Mouse (Mus musculus): ENCODE data around the gene Chad. TPM values are rescaled to one million over a fixed set of nuclear protein-coding genes. Genes with fewer than 3 reads are reported as not detected.

Chad gene
- polyA plus RNA-seq, 1 experiment from 2014 or later: 0.32 TPM

DNA sequence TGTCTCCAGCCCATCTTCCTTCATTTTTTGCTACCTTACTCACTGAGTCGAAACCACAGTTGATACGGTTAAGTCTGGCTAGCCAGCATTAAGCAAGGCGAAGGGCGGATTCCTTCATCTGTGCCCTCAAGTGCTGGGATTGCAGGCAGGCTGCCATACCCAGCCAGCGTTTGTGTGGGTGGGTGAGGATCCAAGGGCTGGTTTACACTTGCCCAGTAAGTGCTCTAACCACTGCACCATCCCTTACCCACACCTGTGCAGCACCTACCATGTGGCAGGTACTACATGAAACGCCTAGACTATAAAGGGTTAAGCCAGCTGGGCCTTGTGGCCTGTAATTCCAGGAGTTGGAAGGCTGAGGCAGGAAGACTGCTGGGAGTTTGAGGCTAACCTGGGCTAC is 17.6 kb upstream of the Chad start:
- Histone ChIP-seq H3K27me3 (no peaks in the 10 kb centered on the region), H3K4me1 (replicated peaks) (peaks cover 20% of the 10 kb centered on the region), H3K9ac (no peak overlapping the region), H3K36me3 (peaks cover 1% of the 10 kb centered on the region; the same call in 1 of the 2 replicates), H3K9me3 (no peaks in the 10 kb centered on the region), H3K27ac (no peak overlapping the region), H3K4me3 (no peak overlapping the region), H3K4me2 (no peak overlapping the region)
- ATAC-seq (ENCODE audit: low FRiP score): no peak
- 99% methylated on average over 6 of the region's 6 CpGs for WGBS

DNA sequence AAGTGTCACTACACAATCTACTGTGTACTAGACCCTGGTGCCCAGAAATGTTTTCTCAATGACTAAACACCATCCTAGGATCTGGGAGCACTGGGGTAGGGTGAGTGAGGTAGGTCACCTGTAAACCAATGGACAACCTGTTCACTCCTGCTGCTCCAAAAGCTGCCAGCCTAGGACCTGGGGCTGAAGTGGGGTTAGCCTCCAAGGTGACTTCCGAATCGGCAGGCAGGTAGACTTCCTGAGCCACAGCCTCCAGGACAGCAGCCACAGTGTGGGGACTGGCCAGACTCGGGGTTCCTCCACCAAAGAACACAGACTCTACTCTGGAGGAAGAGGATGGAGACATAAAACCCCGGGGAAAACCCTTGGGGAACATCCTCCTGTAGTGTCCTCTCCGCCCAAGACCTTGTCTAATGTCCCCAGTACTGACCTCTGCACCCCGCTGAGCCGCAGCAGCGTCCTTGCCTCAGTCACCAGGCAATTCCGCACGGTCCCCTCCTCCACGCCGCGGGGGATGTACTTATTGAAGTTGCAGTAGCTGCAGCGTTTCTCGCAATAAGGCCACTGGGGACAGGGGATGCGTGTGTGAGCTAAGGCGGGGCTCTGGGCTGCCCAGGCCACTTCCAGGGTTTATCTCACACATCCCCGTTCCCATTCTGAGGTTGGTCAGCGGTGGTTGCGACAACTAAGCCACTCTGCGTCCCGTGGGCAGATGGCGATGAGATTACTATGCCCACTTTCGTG is 16.6 kb upstream of the Chad start:
- Histone ChIP-seq H3K9me3 (no peaks in the 10 kb centered on the region), H3K27me3 (no peaks in the 10 kb centered on the region), H3K4me3 (peak overlapping the region; percentile 58), H3K27ac (peak overlapping the region; percentile 89), H3K4me1 (replicated peaks) (peaks cover 20% of the 10 kb centered on the region), H3K4me2 (peak overlapping the region; percentile 86), H3K36me3 (no peaks in the 10 kb centered on the region), H3K9ac (peak overlapping the region; percentile 73)
- ATAC-seq (ENCODE audit: low FRiP score): peak; percentile 53
- WGBS: 10% methylated on average over 24 of the region's 24 CpGs

DNA sequence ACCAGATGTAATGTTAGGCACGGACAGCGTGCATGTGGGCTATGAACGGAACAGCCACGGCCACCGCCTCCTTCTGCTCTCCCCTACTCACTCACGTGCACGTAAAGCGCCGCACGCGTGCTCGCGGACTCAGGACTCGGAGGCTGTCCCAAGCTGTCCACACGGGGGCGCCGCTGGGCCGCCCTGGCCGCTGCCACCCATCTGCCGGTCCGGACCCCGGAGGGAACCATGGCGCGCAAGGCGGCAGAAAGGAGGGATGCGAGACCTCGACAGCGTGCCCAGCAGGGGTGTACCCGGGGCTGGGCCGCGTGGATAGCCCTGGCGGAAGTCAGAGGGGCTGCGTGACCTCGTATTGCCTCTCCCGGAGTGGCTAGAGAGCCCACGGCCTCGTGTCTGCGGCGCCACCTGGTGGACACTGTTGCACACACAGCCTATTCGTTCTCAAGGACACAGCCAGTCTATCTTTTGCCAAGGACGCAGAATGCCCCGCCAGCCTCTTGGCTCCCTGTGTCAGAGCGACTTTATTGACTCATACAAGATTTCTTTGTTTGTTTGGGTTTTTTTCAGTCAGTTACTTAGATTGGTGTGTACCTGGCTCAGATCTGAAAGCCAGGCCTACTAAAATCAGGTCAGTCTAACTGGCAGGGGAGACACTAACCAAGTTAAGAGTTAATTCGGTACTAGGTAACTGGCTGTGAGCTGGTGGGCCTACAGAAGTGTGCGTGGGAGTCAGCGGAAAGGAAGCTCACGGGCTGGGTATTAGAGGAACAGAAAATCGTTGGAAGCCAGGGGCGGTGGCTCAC is 15.8 kb upstream of the Chad start, which contains the start of gene Rsad1:
Gene Rsad1, minus strand, starts transcription at position 368 of the 803 bp plus-strand sequence.
- Histone ChIP-seq H3K4me1 (replicated peaks) (peaks cover 20% of the 10 kb centered on the region), H3K36me3 (no peaks in the 10 kb centered on the region)

DNA sequence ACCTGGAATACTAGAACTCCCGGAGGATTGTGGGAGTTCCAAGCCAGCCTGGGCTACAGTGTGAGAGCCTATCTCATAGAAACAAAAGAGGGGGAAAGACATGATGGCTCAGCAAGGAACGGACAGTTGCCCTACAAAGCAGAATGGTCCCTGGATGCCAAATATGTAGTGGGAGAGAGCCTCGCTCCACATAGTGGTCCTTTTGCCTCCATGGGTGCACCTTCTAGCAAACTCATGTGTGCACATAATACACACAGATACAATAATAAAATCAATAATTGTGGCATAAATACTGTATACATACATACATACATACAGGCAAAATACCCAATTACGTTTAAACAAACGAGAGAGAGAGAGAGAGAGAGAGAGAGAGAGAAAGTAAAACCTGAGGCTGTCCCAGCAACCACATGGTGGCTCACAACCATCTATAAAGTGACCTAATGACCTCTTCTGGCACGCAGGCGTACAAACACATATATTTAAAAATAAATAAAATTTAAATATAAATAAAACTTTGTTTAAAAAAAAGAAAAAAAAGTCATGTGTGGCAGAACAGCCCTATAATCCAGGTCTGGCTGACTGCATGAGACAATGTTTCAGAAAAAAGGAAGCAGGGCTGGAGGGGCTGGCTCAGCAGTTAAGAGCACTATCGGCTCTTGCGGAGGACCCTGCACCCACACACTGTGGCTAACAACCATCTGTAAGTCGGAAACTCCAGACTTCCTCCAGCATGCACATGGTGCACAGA is 15.0 kb upstream of the Chad start:
- ATAC-seq (ENCODE audit: low FRiP score): no peak
- no peaks in the 10 kb centered on the region for H3K9me3 ChIP-seq
- H3K9ac ChIP-seq: peak overlapping the region; percentile 73; the same call in 1 of the 2 replicates
- no peak overlapping the region for H3K4me3 ChIP-seq
- H3K27me3 ChIP-seq: no peaks in the 10 kb centered on the region
- peak overlapping the region; percentile 89 for H3K27ac ChIP-seq
- no peak overlapping the region for H3K4me2 ChIP-seq
- 79% methylated on average over 10 of the region's 10 CpGs for WGBS
- H3K4me1 ChIP-seq (replicated peaks): peaks cover 12% of the 10 kb centered on the region
- no peaks in the 10 kb centered on the region for H3K36me3 ChIP-seq

More for the DNA sequence above, 15.8 kb upstream of the Chad start, which contains the start of gene Rsad1:
- Histone ChIP-seq H3K27me3 (no peaks in the 10 kb centered on the region), H3K4me3 (peak within 1 kb of the TSS; percentile 58), H3K27ac (peak within 1 kb of the TSS; percentile 89), H3K9ac (peak within 1 kb of the TSS; percentile 73), H3K9me3 (no peaks in the 10 kb centered on the region), H3K4me2 (peak within 1 kb of the TSS; percentile 86)
- ATAC-seq (ENCODE audit: low FRiP score): peak; percentile 89
- WGBS: 5% methylated on average over 49 of the region's 49 CpGs

DNA sequence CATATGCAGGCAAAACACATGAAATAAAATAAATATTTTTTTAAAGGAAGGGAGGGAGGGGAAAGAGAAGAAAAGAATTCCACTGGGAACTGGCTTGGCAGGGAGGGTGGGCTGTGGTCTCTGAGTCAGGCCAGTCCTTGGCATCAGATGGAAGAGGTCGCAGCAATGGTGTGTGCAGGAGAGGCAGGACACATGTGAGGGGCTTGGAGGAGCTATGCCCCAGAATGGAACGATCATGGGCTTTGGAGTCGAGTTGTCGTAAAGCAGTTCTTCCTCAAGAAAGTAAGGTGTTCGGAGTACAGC is 14.5 kb upstream of the Chad start:
- no peaks in the 10 kb centered on the region for H3K27me3 ChIP-seq
- H3K4me1 ChIP-seq (replicated peaks): peaks cover 11% of the 10 kb centered on the region
- 93% methylated on average over 5 of the region's 5 CpGs for WGBS
- no peak overlapping the region for H3K27ac ChIP-seq
- H3K4me2 ChIP-seq: no peak overlapping the region
- no peaks in the 10 kb centered on the region for H3K36me3 ChIP-seq
- no peak overlapping the region for H3K4me3 ChIP-seq
- no peaks in the 10 kb centered on the region for H3K9me3 ChIP-seq
- H3K9ac ChIP-seq: no peak overlapping the region
- no peak for ATAC-seq (ENCODE audit: low FRiP score)

DNA sequence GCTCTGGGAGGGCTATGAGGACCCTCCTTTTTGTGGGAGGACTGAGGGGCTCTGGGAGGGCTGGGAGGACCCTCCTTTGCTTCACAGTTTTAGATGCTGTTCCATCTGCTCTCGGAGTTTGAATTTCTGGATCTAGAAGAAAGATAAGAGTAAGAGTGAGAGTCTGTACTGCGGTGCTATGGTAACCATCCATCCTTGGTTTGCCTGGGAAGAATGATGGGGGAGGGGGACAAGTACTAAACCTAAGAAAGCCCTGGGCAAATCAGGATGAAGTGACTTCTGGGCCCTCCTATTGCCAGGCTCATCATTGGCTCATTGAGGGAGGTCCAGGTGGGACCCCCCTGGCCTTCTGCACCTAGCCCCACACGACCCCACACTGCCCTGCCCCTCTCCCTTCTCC is 6.6 kb upstream of the Chad start:
- Histone ChIP-seq H3K4me1 (replicated peaks) (no peaks in the 10 kb centered on the region), H3K9me3 (no peaks in the 10 kb centered on the region), H3K36me3 (no peaks in the 10 kb centered on the region), H3K9ac (no peak overlapping the region), H3K4me3 (no peak overlapping the region), H3K27me3 (no peaks in the 10 kb centered on the region; the same call in 1 of the 2 replicates), H3K4me2 (no peak overlapping the region), H3K27ac (no peak overlapping the region)
- 84% methylated on average over 3 of the region's 3 CpGs for WGBS
- no peak for ATAC-seq (ENCODE audit: low FRiP score)

DNA sequence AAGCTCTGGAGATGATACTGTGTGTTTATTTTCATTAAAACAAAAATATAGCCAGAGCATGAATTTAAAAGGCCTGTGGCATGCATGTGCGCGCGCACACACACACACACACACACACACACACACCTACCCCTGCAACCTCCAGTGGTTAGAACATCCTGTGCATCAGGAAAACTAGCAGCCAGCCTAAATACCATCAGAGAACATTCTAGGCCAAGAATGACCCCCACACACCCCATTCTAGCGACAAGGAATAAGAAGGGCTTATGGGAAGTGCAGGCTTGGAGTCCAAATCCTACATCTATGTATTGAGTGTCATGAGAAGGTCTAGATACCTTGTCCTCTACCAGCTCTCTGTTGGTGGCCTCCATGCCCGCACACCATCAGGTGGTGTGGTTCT is 1.5 kb upstream of the Chad start:
- ATAC-seq (ENCODE audit: low FRiP score): no peak
- Histone ChIP-seq H3K4me3 (no peak overlapping the region), H3K36me3 (no peaks in the 10 kb centered on the region), H3K4me1 (replicated peaks) (peaks cover 15% of the 10 kb centered on the region), H3K27me3 (peaks cover 33% of the 10 kb centered on the region), H3K27ac (no peak overlapping the region), H3K9me3 (no peaks in the 10 kb centered on the region), H3K4me2 (no peak overlapping the region), H3K9ac (no peak overlapping the region)
- 93% methylated on average over 5 of the region's 5 CpGs for WGBS

DNA sequence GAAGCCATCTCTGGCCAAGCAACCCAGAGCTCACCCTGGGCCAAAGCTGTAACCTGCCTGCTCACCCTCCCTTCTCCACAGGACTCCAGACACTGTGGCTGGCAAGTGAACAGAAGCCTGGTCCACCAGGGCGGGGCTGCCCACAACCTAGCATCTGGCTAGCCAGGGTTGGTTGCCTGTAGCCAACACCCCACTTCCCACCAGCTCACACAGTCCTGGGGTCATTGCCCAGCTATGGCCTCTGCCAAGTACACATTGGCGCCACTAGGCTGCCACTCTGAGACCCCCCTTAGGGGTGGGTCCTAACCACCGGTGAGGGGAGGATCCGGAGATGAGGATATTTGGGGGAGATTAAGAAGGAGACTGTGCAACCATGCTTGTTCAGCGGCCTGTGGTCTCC is 1.0 kb upstream of the Chad start:
- no peak for ATAC-seq (ENCODE audit: low FRiP score)
- no peak overlapping the region for H3K4me3 ChIP-seq
- H3K4me2 ChIP-seq: peak overlapping the region; percentile 53; the same call in 1 of the 2 replicates
- peaks cover 15% of the 10 kb centered on the region for H3K4me1 ChIP-seq (replicated peaks)
- WGBS: 61% methylated on average over 5 of the region's 5 CpGs
- H3K27ac ChIP-seq: no peak overlapping the region
- no peaks in the 10 kb centered on the region for H3K9me3 ChIP-seq
- H3K27me3 ChIP-seq: peaks cover 33% of the 10 kb centered on the region
- 0 out of 2 replicates have a peak overlapping the region, but pooled peaks have one; percentile 63 for H3K9ac ChIP-seq
- H3K36me3 ChIP-seq: no peaks in the 10 kb centered on the region

DNA sequence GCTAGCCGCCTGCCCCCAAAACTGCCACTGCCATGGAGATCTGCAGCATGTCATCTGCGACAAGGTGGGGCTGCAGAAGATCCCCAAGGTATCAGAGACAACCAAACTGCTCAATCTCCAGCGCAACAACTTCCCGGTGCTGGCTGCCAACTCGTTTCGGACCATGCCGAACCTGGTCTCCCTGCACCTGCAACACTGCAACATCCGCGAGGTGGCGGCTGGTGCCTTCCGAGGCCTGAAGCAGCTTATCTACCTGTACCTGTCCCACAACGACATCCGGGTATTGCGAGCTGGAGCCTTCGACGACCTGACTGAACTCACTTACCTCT is 268 bp downstream of the Chad start:
- no peaks in the 10 kb centered on the region for H3K36me3 ChIP-seq
- H3K4me3 ChIP-seq: peak overlapping the region; percentile 31
- ATAC-seq (ENCODE audit: low FRiP score): no peak
- H3K27me3 ChIP-seq: peaks cover 33% of the 10 kb centered on the region
- H3K9me3 ChIP-seq: no peaks in the 10 kb centered on the region
- peak overlapping the region; percentile 63 for H3K9ac ChIP-seq
- WGBS: 12% methylated on average over 16 of the region's 16 CpGs
- peaks cover 15% of the 10 kb centered on the region for H3K4me1 ChIP-seq (replicated peaks)
- H3K27ac ChIP-seq: no peak overlapping the region
- H3K4me2 ChIP-seq: peak overlapping the region; percentile 53

DNA sequence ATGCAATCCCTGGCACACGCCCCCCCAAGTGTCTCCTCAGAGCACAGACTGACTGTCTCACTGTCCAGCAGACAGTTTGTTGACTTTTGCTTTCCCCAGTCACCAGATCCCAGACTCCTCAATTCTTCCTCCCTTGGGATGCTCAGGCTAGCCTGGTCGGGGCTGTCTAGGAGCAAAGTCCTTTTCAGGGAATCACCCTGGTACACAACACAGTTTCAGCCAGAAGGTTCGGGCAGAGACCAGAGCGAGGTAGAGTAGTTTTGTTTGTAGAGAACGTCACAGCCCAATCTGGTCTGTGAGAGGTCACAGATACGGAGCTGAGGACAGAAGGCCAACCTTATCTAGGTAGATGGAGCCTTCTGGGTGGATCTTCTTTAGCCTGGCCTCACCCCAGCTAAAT is 1.7 kb downstream of the Chad start:
- no peak for ATAC-seq (ENCODE audit: low FRiP score)
- Histone ChIP-seq H3K4me2 (no peak overlapping the region), H3K4me1 (replicated peaks) (peaks cover 23% of the 10 kb centered on the region), H3K27me3 (peaks cover 33% of the 10 kb centered on the region), H3K27ac (no peak overlapping the region), H3K9me3 (no peaks in the 10 kb centered on the region), H3K9ac (no peak overlapping the region), H3K4me3 (no peak overlapping the region), H3K36me3 (no peaks in the 10 kb centered on the region)
- 85% methylated on average over 6 of the region's 6 CpGs for WGBS

DNA sequence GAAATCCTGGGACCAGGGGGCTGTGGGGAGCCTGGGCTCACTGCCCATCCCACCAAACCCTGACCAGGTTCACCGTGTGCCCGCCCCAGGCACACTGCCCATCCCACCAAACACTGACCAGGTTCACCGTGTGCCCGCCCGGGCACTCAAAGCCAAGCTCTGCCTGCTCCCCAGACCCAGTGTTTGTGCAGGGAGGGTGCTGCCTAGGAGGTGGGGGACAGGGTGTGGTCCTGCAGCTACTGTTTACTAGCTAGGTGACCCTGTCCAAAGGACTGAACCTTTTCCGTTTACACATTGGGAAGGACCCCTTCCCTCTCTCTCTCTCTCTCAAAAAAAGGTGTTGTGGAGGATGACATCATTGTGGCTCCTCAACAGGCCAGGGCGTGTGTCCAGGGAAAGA is 2.5 kb downstream of the Chad start:
- Histone ChIP-seq H3K9ac (no peak overlapping the region), H3K36me3 (no peaks in the 10 kb centered on the region), H3K4me1 (replicated peaks) (peaks cover 23% of the 10 kb centered on the region), H3K4me2 (no peak overlapping the region), H3K4me3 (no peak overlapping the region), H3K27me3 (peaks cover 33% of the 10 kb centered on the region), H3K9me3 (no peaks in the 10 kb centered on the region), H3K27ac (no peak overlapping the region)
- ATAC-seq (ENCODE audit: low FRiP score): no peak
- 94% methylated on average over 7 of the region's 7 CpGs for WGBS

DNA sequence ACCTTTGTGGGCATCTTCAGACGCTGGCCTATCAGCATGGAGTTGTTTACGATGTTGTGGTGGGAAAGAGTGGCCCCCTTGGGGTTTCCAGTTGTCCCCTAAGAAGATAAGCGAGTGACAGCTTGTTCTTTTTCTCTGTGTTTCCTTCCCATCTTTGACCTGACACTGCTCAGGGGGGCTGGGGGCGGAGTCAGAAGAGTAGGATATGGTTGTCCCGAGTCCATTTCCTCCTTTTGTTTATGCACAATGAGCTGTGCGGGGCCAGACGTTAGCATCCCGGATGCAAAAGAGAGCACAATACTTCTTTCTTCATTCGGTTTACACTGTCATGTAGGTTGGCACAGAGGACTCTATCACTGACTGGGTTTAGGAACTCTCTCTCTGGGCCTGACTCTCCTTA is 5.8 kb downstream of the Chad start:
- Histone ChIP-seq H3K4me3 (no peak overlapping the region), H3K27ac (no peak overlapping the region), H3K4me2 (no peak overlapping the region), H3K9ac (no peak overlapping the region), H3K4me1 (replicated peaks) (peaks cover 7% of the 10 kb centered on the region), H3K36me3 (no peaks in the 10 kb centered on the region), H3K9me3 (no peaks in the 10 kb centered on the region), H3K27me3 (peaks cover 11% of the 10 kb centered on the region)
- ATAC-seq (ENCODE audit: low FRiP score): no peak
- 34% methylated on average over 9 of the region's 9 CpGs for WGBS
